Mouse (Mus musculus): ENCODE measurements around the gene Ppp6c.
"Not testable (repeated sequence)": the region's sequence is repeated elsewhere in the genome, so short reads cannot be mapped to it uniquely, and the experiment has no call there.

DNA sequence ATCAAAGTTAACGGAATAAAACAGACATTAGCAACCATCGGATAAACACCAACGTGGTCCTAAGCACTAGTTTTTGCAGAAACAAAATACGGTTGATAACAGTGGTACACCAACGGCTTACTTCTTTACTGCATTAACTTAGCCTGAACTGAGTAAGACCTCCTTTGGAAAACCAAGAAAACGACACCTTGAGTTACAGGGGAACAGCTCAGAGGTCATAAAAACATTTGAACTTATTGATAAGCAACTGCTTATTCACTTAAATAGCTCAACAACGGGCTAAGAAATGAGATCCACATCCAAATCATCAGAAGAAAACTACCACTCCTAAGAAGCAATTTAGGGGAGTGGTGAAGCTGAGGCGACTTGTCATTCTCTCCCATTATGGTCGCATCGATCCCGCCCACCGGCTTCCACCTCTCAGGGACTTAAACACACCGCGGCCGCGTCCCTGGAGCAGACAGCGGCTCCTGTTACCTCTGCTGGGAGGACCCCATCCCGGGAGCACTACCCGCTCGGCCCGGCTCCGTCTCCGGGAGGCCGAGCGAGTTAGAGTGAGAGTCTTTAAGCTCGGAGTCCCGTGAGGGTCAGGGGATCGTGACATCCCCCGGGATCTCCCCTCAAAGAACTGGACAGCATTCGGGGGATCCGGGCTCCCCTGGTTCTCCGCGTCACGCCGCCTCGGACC lies 776 bp downstream of the Ppp6c start:
- TF ChIP-seq POLR2A (IDR thresholded peaks at IDR 0.05; ENCODE audit: borderline replicate concordance, insufficient read depth, low read length); CTCF (IDR thresholded peaks at IDR 0.05; ENCODE audit: borderline replicate concordance, insufficient read depth, low read depth, low read length): not testable (repeated sequence)
